Mouse (Mus musculus) brain, embryonic 14.5 days (tissue): ENCODE data around the gene Hnrnpdl.
A peak's percentile ranks its signal among the peaks of the same experiment; 100 is the strongest.

Experiments
- CTCF ChIP-seq: fragments of 200-500 bp; IDR thresholded peaks from 2 replicates; pipeline ENCODE4 v1.5.1; 2012; ENCODE audit warnings: inconsistent platforms, mild to moderate bottlenecking, moderate library complexity, borderline replicate concordance; ENCODE audit not compliant: insufficient read depth, insufficient read length; ENCODE audit errors: extremely low read depth
- POLR2A ChIP-seq: fragments of 200-500 bp; IDR thresholded peaks from 2 replicates; pipeline ENCODE4 v1.6.1; 2012; ENCODE audit warnings: mild to moderate bottlenecking, inconsistent platforms, borderline replicate concordance; ENCODE audit not compliant: poor library complexity, insufficient read depth, insufficient read length, severe bottlenecking; ENCODE audit errors: extremely low read depth

- TF ChIP-seq CTCF (0 out of 2 replicates have a peak, but pooled peaks have one; percentile 0), POLR2A (no peak)
These were observed 1.3 kb downstream of the Hnrnpdl start for GRCm38 (mm10) chr5:100037965-100038713.
